Mouse (Mus musculus) myocyte (in vitro differentiated cells): ENCODE data around the gene Akr1c18.

Experiments used
- CEBPB ChIP-seq: IDR thresholded peaks from 2 replicates; pipeline ENCODE4 v1.6.1; 2011; ENCODE audit warnings: mild to moderate bottlenecking, moderate library complexity; ENCODE audit not compliant: poor library complexity, insufficient read depth, severe bottlenecking
- E2F4 ChIP-seq: IDR thresholded peaks from one replicate; pipeline ENCODE4 v1.6.1; 2011; ENCODE audit warnings: mild to moderate bottlenecking, control low read depth, moderate library complexity; ENCODE audit not compliant: insufficient read depth
- MAX ChIP-seq: IDR thresholded peaks from one replicate; pipeline ENCODE4 v1.6.1; 2011; ENCODE audit warnings: low read depth, mild to moderate bottlenecking, control low read depth
- MYOD1 ChIP-seq, 3 experiments: IDR thresholded peaks; one replicate each; pipeline ENCODE4 v1.6.1; 2011; ENCODE audit warnings: control low read depth in 2 of 3, low read depth in 2 of 3, mild to moderate bottlenecking in 2 of 3, moderate library complexity in 1 of 3; ENCODE audit not compliant: insufficient read length in 2 of 3, control insufficient read depth in 1 of 3
- MYOG ChIP-seq, 3 experiments: IDR thresholded peaks; one replicate each; pipeline ENCODE4 v1.6.1; 2011; ENCODE audit warnings: control low read depth in 2 of 3, low read depth in 2 of 3, mild to moderate bottlenecking in 2 of 3; ENCODE audit not compliant: insufficient read length in 2 of 3, control insufficient read depth in 1 of 3, insufficient read depth in 1 of 3
- POLR2A ChIP-seq: IDR thresholded peaks from one replicate; pipeline ENCODE4 v1.6.1; 2011; ENCODE audit warnings: low read depth, mild to moderate bottlenecking, control low read depth, moderate library complexity; ENCODE audit not compliant: insufficient read length
- POLR2AphosphoS2 ChIP-seq: IDR thresholded peaks from one replicate; pipeline ENCODE4 v1.6.1; 2011; ENCODE audit warnings: low read depth, control low read depth; ENCODE audit not compliant: insufficient read length
- REST ChIP-seq: IDR thresholded peaks from one replicate; pipeline ENCODE4 v1.6.1; 2011; ENCODE audit warnings: mild to moderate bottlenecking, control low read depth, moderate library complexity; ENCODE audit not compliant: insufficient read depth, insufficient read length
- TCF12 ChIP-seq: IDR thresholded peaks from one replicate; pipeline ENCODE4 v1.6.1; 2011; ENCODE audit warnings: mild to moderate bottlenecking, control low read depth; ENCODE audit not compliant: poor library complexity, insufficient read depth, severe bottlenecking
- TCF3 ChIP-seq: IDR thresholded peaks from one replicate; pipeline ENCODE4 v1.6.1; 2011; ENCODE audit warnings: low read depth, control low read depth; ENCODE audit not compliant: insufficient read length
- USF1 ChIP-seq: IDR thresholded peaks from one replicate; pipeline ENCODE4 v1.6.1; 2011; ENCODE audit warnings: low read depth, mild to moderate bottlenecking, control low read depth, moderate library complexity

DNA sequence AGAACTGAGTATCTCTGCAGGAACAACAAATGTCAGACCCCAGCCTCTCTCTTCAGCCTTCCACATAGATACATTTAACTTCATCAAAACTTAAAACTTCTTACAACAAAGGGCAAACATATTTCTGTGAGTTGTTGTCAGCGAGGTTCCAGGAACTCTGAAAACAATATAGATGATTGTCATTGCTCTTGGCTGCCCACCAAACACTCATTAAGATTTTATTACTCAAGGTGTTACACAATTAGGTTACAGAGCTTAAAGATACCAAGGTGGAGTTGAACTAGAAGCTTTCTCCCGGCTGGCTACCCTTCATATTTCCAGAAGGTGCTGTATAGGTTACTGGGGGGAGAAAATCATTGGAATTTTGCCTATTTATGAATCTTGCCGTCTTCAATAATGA, 3.1 kb upstream of the Akr1c18 start:
- TF ChIP-seq POLR2A (no peak), E2F4 (no peak), CEBPB (no peak), POLR2AphosphoS2 (no peak), TCF3 (no peak), USF1 (no peak), TCF12 (no peak), MYOD1 (IDR thresholded peaks at IDR 0.05; ENCODE audit: control insufficient read depth in 1 of 3, insufficient read length in 2 of 3, low read depth in 2 of 3) (no peak), MAX (no peak), MYOG (IDR thresholded peaks at IDR 0.05; ENCODE audit: control insufficient read depth in 1 of 3, insufficient read depth in 1 of 3, insufficient read length in 2 of 3, low read depth in 2 of 3) (no peak), REST (no peak)
